Mouse (Mus musculus) adipocyte (in vitro differentiated cells): Measurements from ENCODE around the gene Sprr2h.

Source experiments
- DNase-seq: peaks from one replicate; pipeline ENCODE4 v3.0.0-alpha.2; 2016; ENCODE audit warnings: low spot score

Gene Sprr2h

GRCm38 (mm10) chr3:92385385-92385784 is at the start of gene Sprr2h:
TSS of gene Sprr2h (plus strand) at chr3:92385685.
- no peak for DNase-seq

DNA sequence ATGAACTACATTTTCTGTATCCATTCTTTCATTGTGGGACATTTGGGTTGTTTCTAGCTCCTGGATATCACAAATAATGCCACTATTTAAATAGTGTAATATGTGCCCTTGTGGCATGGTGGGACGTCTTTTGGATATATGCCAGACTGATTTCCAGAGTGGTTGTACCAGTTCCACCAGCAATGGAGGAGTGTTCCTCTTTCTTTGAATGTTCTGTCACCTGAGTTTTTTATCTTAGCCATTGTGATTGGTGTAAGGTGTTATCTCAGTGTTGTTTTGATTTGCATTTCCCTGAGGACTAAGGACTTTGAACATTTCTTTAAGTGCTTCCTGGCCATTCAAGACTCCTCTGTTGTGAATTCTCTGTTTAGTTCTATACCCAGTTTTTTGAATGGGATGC is 49.2 kb upstream of the Sprr2h start:
- no peak for DNase-seq

DNA sequence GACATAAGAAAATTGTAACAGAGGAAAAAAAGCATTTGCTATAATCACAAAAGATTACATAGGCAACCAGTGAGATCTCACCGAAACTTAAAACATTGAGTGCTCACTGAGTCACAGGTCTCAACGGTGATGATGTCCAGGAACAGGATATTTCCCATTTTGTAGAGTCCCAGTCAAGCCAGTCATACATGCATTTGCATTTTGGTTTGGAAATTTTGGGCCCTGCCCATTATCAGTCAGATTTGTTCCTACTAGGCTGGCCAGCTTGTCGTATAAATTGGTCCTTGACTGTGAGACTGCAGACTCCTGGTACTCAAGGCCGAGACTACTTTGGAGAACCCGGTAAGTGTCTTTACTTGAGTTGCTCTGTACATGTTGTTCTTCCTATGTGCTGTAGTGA is 46.6 kb upstream of the Sprr2h start, which contains the start of gene Sprr2d:
Sprr2d (plus strand) TSS at position 301 of the 400 bp plus-strand sequence.
- DNase-seq: no peak

DNA sequence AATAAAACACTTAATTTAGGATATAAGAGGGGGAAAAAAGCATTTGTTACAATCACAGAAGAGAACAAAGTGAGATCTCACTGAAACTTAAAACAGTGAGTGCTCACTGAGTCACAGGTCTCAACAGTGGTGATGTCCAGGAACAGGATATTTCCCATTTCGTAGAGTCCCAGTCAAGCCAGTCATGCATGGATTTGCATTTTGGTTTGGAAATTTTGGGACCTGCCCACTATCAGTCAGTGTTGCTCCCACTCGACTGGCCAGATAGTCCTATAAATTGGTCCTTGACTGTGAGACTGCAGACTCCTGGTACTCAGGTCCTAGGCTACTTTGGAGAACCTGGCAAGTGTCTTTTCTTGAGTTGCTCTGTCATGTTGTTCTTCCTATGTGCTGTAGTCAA is 33.6 kb upstream of the Sprr2h start, which contains the start of gene Sprr2e:
Sprr2e (plus strand) TSS at position 301 of the 400 bp plus-strand sequence.
- DNase-seq: no peak

GRCm38 (mm10) chr3:92361619-92362018 is 23.9 kb upstream of the Sprr2h start:
- DNase-seq: no peak

DNA sequence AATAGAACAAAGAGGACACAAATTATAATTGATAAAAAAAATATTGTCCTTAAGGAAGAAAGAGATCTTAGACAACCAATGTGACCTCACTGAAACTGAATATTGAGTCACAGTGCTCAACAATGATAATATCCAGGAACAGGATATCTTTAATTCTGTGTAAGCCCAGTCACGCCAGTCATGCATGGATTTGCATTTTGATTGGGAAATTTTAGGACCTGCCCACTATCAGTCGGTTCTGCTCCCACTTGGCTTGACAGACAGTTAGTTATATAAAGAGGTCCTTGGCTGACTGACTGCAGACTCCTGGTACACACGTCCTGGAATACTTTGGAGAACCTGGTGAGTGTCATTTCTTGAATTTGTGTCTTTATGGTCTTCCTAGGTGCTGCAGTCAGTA is 20.6 kb upstream of the Sprr2h start, which contains the start of gene Sprr2f:
Sprr2f (plus strand) TSS at position 301 of the 400 bp plus-strand sequence.
- no peak for DNase-seq

DNA sequence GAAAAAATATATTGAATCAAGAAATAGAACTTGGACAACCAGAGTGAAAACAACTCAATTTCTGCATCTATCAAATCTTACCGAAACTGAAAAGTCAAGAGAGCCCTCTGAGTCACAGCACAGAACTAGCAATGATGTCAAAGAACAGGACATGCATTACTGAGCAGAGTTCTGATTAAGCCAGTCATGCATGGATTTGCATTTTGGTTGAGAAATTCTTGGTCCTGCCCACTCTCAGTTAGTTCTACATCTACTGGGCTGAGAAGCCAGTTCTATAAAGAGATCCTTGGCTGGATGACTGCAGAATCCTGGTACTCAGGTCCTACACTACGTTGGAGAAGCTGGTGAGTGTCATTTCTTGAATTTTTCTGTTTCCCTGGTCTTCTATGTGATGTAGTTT is 11.9 kb upstream of the Sprr2h start:
- no peak for DNase-seq

- peak; percentile 62 for DNase-seq
Observed at GRCm38 (mm10) chr3:92394301-92394700, 8.8 kb downstream of the Sprr2h start.

GRCm38 (mm10) chr3:92407691-92408090 is 22.2 kb downstream of the Sprr2h start, which contains the start of gene Sprr2i:
TSS of gene Sprr2i (plus strand) at chr3:92407991.
- no peak for DNase-seq

DNA sequence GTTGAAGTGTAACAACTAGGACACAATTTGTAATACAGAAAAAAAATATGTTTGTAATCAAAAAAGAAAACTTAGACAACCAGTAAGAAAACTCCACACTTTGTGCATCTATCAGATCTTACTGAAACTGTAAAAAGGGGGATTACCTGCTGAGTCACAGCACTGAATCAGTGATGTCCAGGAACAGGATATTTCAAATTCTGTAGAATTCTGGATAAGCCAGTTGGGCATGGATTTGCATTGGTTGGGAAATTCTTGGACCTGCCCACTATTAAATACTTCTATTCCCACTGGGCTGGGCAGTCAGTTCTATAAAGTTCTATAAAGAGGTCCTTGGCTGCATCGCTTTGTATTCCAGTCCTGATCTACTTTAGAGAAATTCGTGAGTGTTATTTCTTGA is 32.3 kb downstream of the Sprr2h start, which contains the start of gene Sprr2j-ps:
Sprr2j-ps (plus strand) TSS at position 301 of the 400 bp plus-strand sequence.
- no peak for DNase-seq

DNA sequence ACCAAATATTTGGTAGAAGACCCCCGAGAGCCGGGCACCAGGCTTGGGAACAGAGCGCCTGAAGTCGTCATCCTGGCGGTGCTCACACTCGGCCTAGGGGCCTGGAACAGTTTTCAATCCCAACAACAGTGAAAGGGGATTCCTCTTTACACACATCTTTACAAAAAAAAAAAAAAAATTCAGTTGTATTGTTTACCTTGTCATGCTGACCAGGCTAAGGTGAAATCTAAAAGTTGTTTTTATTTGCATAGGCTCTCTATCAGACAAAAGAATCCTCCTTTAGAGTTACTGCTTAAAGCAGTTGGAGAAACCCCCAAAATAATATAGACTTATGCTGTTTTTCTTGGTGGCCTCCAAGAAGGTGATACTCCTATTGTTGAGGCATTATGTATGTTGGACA is 43.8 kb downstream of the Sprr2h start, which contains the start of gene Gm9774:
Gm9774 (minus strand) TSS at position 101 of the 400 bp plus-strand sequence.
- no peak for DNase-seq

- no peak for DNase-seq
Observed at GRCm38 (mm10) chr3:92432282-92432681, 46.8 kb downstream of the Sprr2h start, which contains the start of gene Sprr2k. TSS of gene Sprr2k (plus strand) at chr3:92432582.
